Mouse (Mus musculus) lung, adult 2 months (tissue): ENCODE data around the gene Oaz3.

Source experiments
- CTCF ChIP-seq: fragments of 200-500 bp; IDR thresholded peaks from 2 replicates; pipeline ENCODE4 v1.5.1; 2011; ENCODE audit warnings: mild to moderate bottlenecking, low read length, control low read depth; ENCODE audit not compliant: insufficient read depth
- POLR2A ChIP-seq: fragments of 200-500 bp; IDR thresholded peaks from 2 replicates; pipeline ENCODE4 v1.6.1; 2011; ENCODE audit warnings: low read depth, mild to moderate bottlenecking, control low read depth, low read length, borderline replicate concordance; ENCODE audit errors: extremely low read depth

GRCm38 (mm10) chr3:94459834-94460233, 16.1 kb upstream of the Oaz3 start:
- TF ChIP-seq CTCF (no peak), POLR2A (no peak)
